Mouse (Mus musculus) bone marrow macrophage, adult 2 months (primary cell): Measurements from ENCODE around the gene Calhm5.

ENCODE experiments used
- CTCF ChIP-seq: IDR thresholded peaks from 2 replicates; pipeline ENCODE4 v1.5.1; 2012; ENCODE audit warnings: low read depth, mild to moderate bottlenecking, low read length, moderate library complexity
- POLR2A ChIP-seq: IDR thresholded peaks from 2 replicates; pipeline ENCODE4 v1.6.1; 2012; ENCODE audit warnings: mild to moderate bottlenecking, low read depth, low read length, borderline replicate concordance

GRCm38 (mm10) chr10:34053987-34054386, 42.3 kb downstream of the Calhm5 start:
- no peak for TF ChIP-seq CTCF
- TF ChIP-seq POLR2A = no peak
